Mouse (Mus musculus): ENCODE measurements at regions not wholly inside any gene's neighbourhood (a gene's known extent, or its start where the extent isn't known, plus 50 kb on each side); places are given as distances from the start of the nearest gene placed in this dataset.
"Not testable (repeated sequence)": the region's sequence is repeated elsewhere in the genome, so short reads cannot be mapped to it uniquely, and the experiment has no call there.

GRCm38 (mm10) chr6:67787091-67787765 lies 251.6 kb upstream of the Tacstd2 start:
- TF ChIP-seq MYB (IDR thresholded peaks at IDR 0.05; ENCODE audit: low read depth, low read length) (no peak), CTCF (IDR thresholded peaks at IDR 0.05 in 2 of 3, conservative IDR thresholded peaks at IDR 0.05 in 1 of 3; ENCODE audit: control insufficient read depth in 1 of 3, insufficient read depth in 1 of 3, low read depth in 2 of 3, low read length in 3 of 3, poor library complexity in 1 of 3, severe bottlenecking in 1 of 3) (no peak), SIN3A (IDR thresholded peaks at IDR 0.05; ENCODE audit: low read length) (no peak)
- H3K27ac ChIP-seq (ENCODE audit: control insufficient read depth, low read depth, low read length) = no peak overlapping the region

GRCm38 (mm10) chr6:67778883-67779282 lies 243.3 kb upstream of the Tacstd2 start:
- H3K27me3 ChIP-seq (ENCODE audit: control insufficient read depth in 1 of 2, insufficient read depth in 2 of 2, low read length in 2 of 2) = no peaks in the 10 kb centered on the region
- H3K9me3 ChIP-seq (replicated peaks; ENCODE audit: insufficient read depth, low read length) = no peaks in the 10 kb centered on the region
- H3K79me2 ChIP-seq (ENCODE audit: control insufficient read depth, insufficient read depth, low read length, poor library complexity) = no peaks in the 10 kb centered on the region
- H3K27ac ChIP-seq (ENCODE audit: control insufficient read depth, low read depth, low read length) = no peak overlapping the region
- no peak overlapping the region for H3K9ac ChIP-seq (ENCODE audit: control insufficient read depth, low read depth, low read length, poor library complexity, severe bottlenecking)
- no peak for DNase-seq (ENCODE audit: low read depth, low spot score)
- no peak for TF ChIP-seq CHD2 (IDR thresholded peaks at IDR 0.05; ENCODE audit: low read length)
- no peaks in the 10 kb centered on the region for H3K36me3 ChIP-seq (ENCODE audit: control insufficient read depth in 1 of 2, insufficient read depth in 2 of 2, low read length in 2 of 2)
- no peak overlapping the region for H3K4me3 ChIP-seq (ENCODE audit: control insufficient read depth in 1 of 2, insufficient read depth in 1 of 2, low read depth in 2 of 2, low read length in 2 of 2)
- no peaks in the 10 kb centered on the region for H3K4me1 ChIP-seq (ENCODE audit: control insufficient read depth in 1 of 2, insufficient read depth in 2 of 2, low read length in 2 of 2)

More at GRCm38 (mm10) chr6:67787091-67787765, 251.6 kb upstream of the Tacstd2 start:
- H3K36me3 ChIP-seq (ENCODE audit: control insufficient read depth in 1 of 2, insufficient read depth in 2 of 2, low read length in 2 of 2) = no peaks in the 10 kb centered on the region
- no peak overlapping the region for H3K9ac ChIP-seq (ENCODE audit: control insufficient read depth, low read depth, low read length, poor library complexity, severe bottlenecking)
- H3K4me3 ChIP-seq (ENCODE audit: control insufficient read depth in 1 of 2, insufficient read depth in 1 of 2, low read depth in 2 of 2, low read length in 2 of 2) = no peak overlapping the region
- H3K9me3 ChIP-seq (replicated peaks; ENCODE audit: insufficient read depth, low read length) = no peaks in the 10 kb centered on the region
- H3K27me3 ChIP-seq (ENCODE audit: control insufficient read depth in 1 of 2, insufficient read depth in 2 of 2, low read length in 2 of 2) = no peaks in the 10 kb centered on the region
- DNase-seq (ENCODE audit: low read depth, low spot score) = no peak
- H3K79me2 ChIP-seq (ENCODE audit: control insufficient read depth, insufficient read depth, low read length, poor library complexity) = no peaks in the 10 kb centered on the region
- no peaks in the 10 kb centered on the region for H3K4me1 ChIP-seq (ENCODE audit: control insufficient read depth in 1 of 2, insufficient read depth in 2 of 2, low read length in 2 of 2)

GRCm38 (mm10) chr6:67754102-67754501 lies 218.5 kb upstream of the Tacstd2 start:
- H3K4me3 ChIP-seq (ENCODE audit: control insufficient read depth in 1 of 2, insufficient read depth in 1 of 2, low read depth in 2 of 2, low read length in 2 of 2); DNase-seq (ENCODE audit: low read depth, low spot score); H3K4me1 ChIP-seq (ENCODE audit: control insufficient read depth in 1 of 2, insufficient read depth in 2 of 2, low read length in 2 of 2); H3K9ac ChIP-seq (ENCODE audit: control insufficient read depth, low read depth, low read length, poor library complexity, severe bottlenecking); H3K27ac ChIP-seq (ENCODE audit: control insufficient read depth, low read depth, low read length); H3K36me3 ChIP-seq (ENCODE audit: control insufficient read depth in 1 of 2, insufficient read depth in 2 of 2, low read length in 2 of 2); H3K27me3 ChIP-seq (ENCODE audit: control insufficient read depth in 1 of 2, insufficient read depth in 2 of 2, low read length in 2 of 2); H3K9me3 ChIP-seq (replicated peaks; ENCODE audit: insufficient read depth, low read length); H3K79me2 ChIP-seq (ENCODE audit: control insufficient read depth, insufficient read depth, low read length, poor library complexity): not testable (repeated sequence)

- no peaks in the 10 kb centered on the region for H3K36me3 ChIP-seq (ENCODE audit: control insufficient read depth in 1 of 2, insufficient read depth in 2 of 2, low read length in 2 of 2)
- no peak for DNase-seq (ENCODE audit: low read depth, low spot score)
These were observed 190.0 kb upstream of the Tacstd2 start for GRCm38 (mm10) chr6:67725611-67726010.

More at GRCm38 (mm10) chr6:67725611-67726010, 190.0 kb upstream of the Tacstd2 start:
- TF ChIP-seq ETS1 (IDR thresholded peaks at IDR 0.05; ENCODE audit: low read depth, low read length) (no peak), BHLHE40 (IDR thresholded peaks at IDR 0.05; ENCODE audit: borderline replicate concordance, low read depth, low read length) (no peak), NRF1 (IDR thresholded peaks at IDR 0.05; ENCODE audit: insufficient read depth, low read depth, low read length, poor library complexity, severe bottlenecking) (no peak)
- Histone ChIP-seq H3K27ac (ENCODE audit: control insufficient read depth, low read depth, low read length) (no peak overlapping the region), H3K27me3 (ENCODE audit: control insufficient read depth in 1 of 2, insufficient read depth in 2 of 2, low read length in 2 of 2) (no peaks in the 10 kb centered on the region), H3K9ac (ENCODE audit: control insufficient read depth, low read depth, low read length, poor library complexity, severe bottlenecking) (no peak overlapping the region), H3K4me3 (ENCODE audit: control insufficient read depth in 1 of 2, insufficient read depth in 1 of 2, low read depth in 2 of 2, low read length in 2 of 2) (no peak overlapping the region), H3K9me3 (replicated peaks; ENCODE audit: insufficient read depth, low read length) (no peaks in the 10 kb centered on the region), H3K79me2 (ENCODE audit: control insufficient read depth, insufficient read depth, low read length, poor library complexity) (no peaks in the 10 kb centered on the region), H3K4me1 (ENCODE audit: control insufficient read depth in 1 of 2, insufficient read depth in 2 of 2, low read length in 2 of 2) (no peaks in the 10 kb centered on the region)
